Mouse (Mus musculus) granulocyte monocyte progenitor cell, adult 5-6 weeks (primary cell): ENCODE measurements around the gene Slc35b2. TPM values are rescaled to one million over a fixed set of nuclear protein-coding genes. Genes with fewer than 3 reads are reported as not detected.

Source experiments
- total RNA-seq, 2 experiments: library from RNA; stranded (forward) in 1 of 2; stranded (reverse) in 1 of 2; fragments of 200-712, 200-1000 nt in 1 of 2; fragments of >200 nt in 1 of 2; fragmentation: Nextera tagmentation in 1 of 2; gene quantifications; 2 replicates each; pipeline ENCODE4 v1.2.3; 2014 to 2017

The Slc35b2 gene
- total RNA-seq, 2 experiments from 2014 or later = 39.3 to 124 TPM

Other genes with a start within 250 kb of the Slc35b2 start
- 61.9 and 82.9 TPM in 2 replicates for gene Cdc5l, start 130.1 kb upstream of the Slc35b2 start, total RNA-seq (2014; fragmentation: Nextera tagmentation)
- 118 and 137 TPM in 2 replicates for gene Cdc5l, start 130.1 kb upstream of the Slc35b2 start, total RNA-seq (2017)
- not detected in 2 replicates for gene Spats1, start 88.5 kb upstream of the Slc35b2 start, total RNA-seq (2014; fragmentation: Nextera tagmentation)
- 0.10 TPM in 1 of 2 replicates, not detected in the other for gene Spats1, start 88.5 kb upstream of the Slc35b2 start, total RNA-seq (2017)
- gene Aars2, start 57.0 kb upstream of the Slc35b2 start, total RNA-seq (2014; fragmentation: Nextera tagmentation) = 5.5 and 7.3 TPM in 2 replicates
- 8.3 and 12.1 TPM in 2 replicates for gene Aars2, start 57.0 kb upstream of the Slc35b2 start, total RNA-seq (2017)
- gene Tcte1, start 40.4 kb upstream of the Slc35b2 start, total RNA-seq (2014; fragmentation: Nextera tagmentation) = not detected in 2 replicates
- not detected in 2 replicates for gene Tcte1, start 40.4 kb upstream of the Slc35b2 start, total RNA-seq (2017)
- gene Tmem151b, start 14.2 kb upstream of the Slc35b2 start, total RNA-seq (2014; fragmentation: Nextera tagmentation) = not detected in 2 replicates
- not detected in 2 replicates for gene Tmem151b, start 14.2 kb upstream of the Slc35b2 start, total RNA-seq (2017)
- gene Nfkbie, start 8.2 kb upstream of the Slc35b2 start, total RNA-seq (2014; fragmentation: Nextera tagmentation) = 4.6 and 7.8 TPM in 2 replicates
- gene Nfkbie, start 8.2 kb upstream of the Slc35b2 start, total RNA-seq (2017) = 4.9 and 6.0 TPM in 2 replicates
- 1,977 and 2,073 TPM in 2 replicates for gene Hsp90ab1, start 9.4 kb downstream of the Slc35b2 start, total RNA-seq (2014; fragmentation: Nextera tagmentation)
- 2,383 and 2,522 TPM in 2 replicates for gene Hsp90ab1, start 9.4 kb downstream of the Slc35b2 start, total RNA-seq (2017)
- gene Slc29a1, start 35.7 kb downstream of the Slc35b2 start, total RNA-seq (2014; fragmentation: Nextera tagmentation) = 60.7 and 107 TPM in 2 replicates
- gene Slc29a1, start 35.7 kb downstream of the Slc35b2 start, total RNA-seq (2017) = 53.2 and 74.0 TPM in 2 replicates
- not detected in 2 replicates for gene Mymx, start 38.2 kb downstream of the Slc35b2 start, total RNA-seq (2014; fragmentation: Nextera tagmentation)
- not detected in 2 replicates for gene Mymx, start 38.2 kb downstream of the Slc35b2 start, total RNA-seq (2017)
- gene Capn11, start 95.5 kb downstream of the Slc35b2 start, total RNA-seq (2014; fragmentation: Nextera tagmentation) = 0.26 TPM in 1 of 2 replicates, not detected in the other
- gene Capn11, start 95.5 kb downstream of the Slc35b2 start, total RNA-seq (2017) = 0.69 TPM in 1 of 2 replicates, not detected in the other
- gene Mrpl14, start 122.4 kb downstream of the Slc35b2 start, total RNA-seq (2014; fragmentation: Nextera tagmentation) = 81.2 and 91.4 TPM in 2 replicates
- gene Mrpl14, start 122.4 kb downstream of the Slc35b2 start, total RNA-seq (2017) = 10.6 and 36.8 TPM in 2 replicates
- gene Tmem63b, start 123.0 kb downstream of the Slc35b2 start, total RNA-seq (2014; fragmentation: Nextera tagmentation) = 4.0 and 7.5 TPM in 2 replicates
- 3.4 and 5.6 TPM in 2 replicates for gene Tmem63b, start 123.0 kb downstream of the Slc35b2 start, total RNA-seq (2017)
- gene 1600014C23Rik, start 170.0 kb downstream of the Slc35b2 start, total RNA-seq (2014; fragmentation: Nextera tagmentation) = not detected in 2 replicates
- gene 1600014C23Rik, start 170.0 kb downstream of the Slc35b2 start, total RNA-seq (2017) = not detected in 2 replicates